Mouse (Mus musculus) kidney, adult 9 months (tissue): ENCODE data around the gene Dock4.

Experiments used
- DNase-seq: peaks from one replicate; pipeline ENCODE4 v3.0.0; 2022

Dock4 gene

GRCm38 (mm10) chr12:40512994-40513393 lies 67.2 kb downstream of the Dock4 start:
- DNase-seq, result no peak

- no peak for DNase-seq
Measured at GRCm38 (mm10) chr12:40514021-40514420, 68.3 kb downstream of the Dock4 start.

- DNase-seq, result no peak
Measured at GRCm38 (mm10) chr12:40522468-40522867, 76.7 kb downstream of the Dock4 start.

GRCm38 (mm10) chr12:40523020-40523419 lies 77.3 kb downstream of the Dock4 start:
- no peak for DNase-seq

GRCm38 (mm10) chr12:40525045-40525444 lies 79.3 kb downstream of the Dock4 start:
- peak; percentile 39 for DNase-seq

GRCm38 (mm10) chr12:40535655-40536618 lies 90.2 kb downstream of the Dock4 start:
- no peak for DNase-seq

GRCm38 (mm10) chr12:40537826-40538225 lies 92.1 kb downstream of the Dock4 start:
- peak; percentile 55 for DNase-seq

GRCm38 (mm10) chr12:40538318-40538717 lies 92.6 kb downstream of the Dock4 start:
- no peak for DNase-seq

GRCm38 (mm10) chr12:40538780-40539179 lies 93.0 kb downstream of the Dock4 start:
- no peak for DNase-seq

- DNase-seq, result no peak
Measured at GRCm38 (mm10) chr12:40544273-40544672, 98.5 kb downstream of the Dock4 start.

GRCm38 (mm10) chr12:40546827-40547226 lies 101.1 kb downstream of the Dock4 start:
- DNase-seq, result no peak

GRCm38 (mm10) chr12:40551317-40551716 lies 105.6 kb downstream of the Dock4 start:
- no peak for DNase-seq

- peak; percentile 53 for DNase-seq
Measured at GRCm38 (mm10) chr12:40552201-40552600, 106.4 kb downstream of the Dock4 start.

GRCm38 (mm10) chr12:40553929-40554328 lies 108.2 kb downstream of the Dock4 start:
- peak; percentile 50 for DNase-seq

GRCm38 (mm10) chr12:40554941-40555511 lies 109.3 kb downstream of the Dock4 start:
- DNase-seq, result peak; percentile 14

GRCm38 (mm10) chr12:40558600-40558999 lies 112.8 kb downstream of the Dock4 start:
- DNase-seq, result no peak

- DNase-seq, result peak; percentile 55
Measured at GRCm38 (mm10) chr12:40559103-40559502, 113.4 kb downstream of the Dock4 start.

GRCm38 (mm10) chr12:40563703-40564102 lies 118.0 kb downstream of the Dock4 start:
- DNase-seq, result no peak

- DNase-seq, result no peak
Measured at GRCm38 (mm10) chr12:40564261-40564660, 118.5 kb downstream of the Dock4 start.

- no peak for DNase-seq
Measured at GRCm38 (mm10) chr12:40568365-40568885, 122.7 kb downstream of the Dock4 start.

GRCm38 (mm10) chr12:40568971-40569968 lies 123.5 kb downstream of the Dock4 start:
- peak; percentile 92 for DNase-seq

GRCm38 (mm10) chr12:40570250-40570649 lies 124.5 kb downstream of the Dock4 start:
- DNase-seq, result no peak

- DNase-seq, result no peak
Measured at GRCm38 (mm10) chr12:40574051-40574450, 128.3 kb downstream of the Dock4 start.
